ENCODE assay signal across 8 mouse cellular contexts in genomic region chr2:69205791-69206351, GRCm38 (mm10). TPM values are rescaled to one million over a fixed set of nuclear protein-coding genes. Genes with fewer than 3 reads are reported as not detected.
DNase-seq lines count a peak whose midpoint lies in the region; ATAC-seq and TF ChIP-seq lines count a peak whose summit lies in the region.

Gene Spc25 (minus strand): TSS chr2:69206194.

- H3K4me3 ChIP-seq in ES-Bruce4 (ENCODE audit: low read depth, low read length), result peak within 1 kb of the TSS; percentile 95
- peak within 1 kb of the TSS; percentile 86 for H3K4me3 ChIP-seq in forebrain, embryonic 13.5 days
- peak within 1 kb of the TSS; percentile 96 for H3K4me3 ChIP-seq in liver, postnatal 0 days (ENCODE audit: low read depth, low read length)
- H3K4me3 ChIP-seq in neural tube, embryonic 14.5 days (ENCODE audit: low read depth, low read length), result peak within 1 kb of the TSS; percentile 67

- no peak for TF ChIP-seq EP300 in ES-Bruce4 (IDR thresholded peaks at IDR 0.05; ENCODE audit: insufficient read depth, low read depth, low read length)
- TF ChIP-seq EP300 in liver, postnatal 0 days (IDR thresholded peaks at IDR 0.05; ENCODE audit: low read depth), result no peak

- no peaks in the 10 kb centered on the region for H3K9me3 ChIP-seq in ES-Bruce4 (replicated peaks; ENCODE audit: control insufficient read depth, insufficient read depth, low read length, poor library complexity, severe bottlenecking)
- H3K9me3 ChIP-seq in forebrain, embryonic 13.5 days (replicated peaks), result no peaks in the 10 kb centered on the region
- no peaks in the 10 kb centered on the region for H3K9me3 ChIP-seq in liver, postnatal 0 days (ENCODE audit: low read length)
- H3K9me3 ChIP-seq in neural tube, embryonic 14.5 days (ENCODE audit: control insufficient read depth, low read length), result no peaks in the 10 kb centered on the region

- peak; percentile 100 for ATAC-seq in cerebellum, adult (ENCODE audit: insufficient number of reproducible peaks, low FRiP score, low TSS enrichment)
- peak; percentile 100 for ATAC-seq in forebrain, embryonic 13.5 days
- peak; percentile 98 for ATAC-seq in liver, postnatal 0 days
- ATAC-seq in neural tube, embryonic 14.5 days (ENCODE audit: low read depth), result peak; percentile 100

- no peak within 1 kb of the TSS for H3K27ac ChIP-seq in ES-Bruce4 (ENCODE audit: insufficient read depth, low read length)
- peak within 1 kb of the TSS; percentile 66 for H3K27ac ChIP-seq in forebrain, embryonic 13.5 days
- peak within 1 kb of the TSS; percentile 89 for H3K27ac ChIP-seq in liver, postnatal 0 days (ENCODE audit: low read depth)
- H3K27ac ChIP-seq in neural tube, embryonic 14.5 days (ENCODE audit: low read depth, low read length), result no peak within 1 kb of the TSS

- H3K9ac ChIP-seq in ES-Bruce4 (ENCODE audit: low read depth, poor library complexity, severe bottlenecking), result peak within 1 kb of the TSS; percentile 89
- H3K9ac ChIP-seq in forebrain, embryonic 13.5 days, result peak within 1 kb of the TSS; percentile 81
- peak within 1 kb of the TSS; percentile 93 for H3K9ac ChIP-seq in liver, postnatal 0 days (replicated peaks)
- H3K9ac ChIP-seq in neural tube, embryonic 14.5 days (replicated peaks; ENCODE audit: low read depth, low read length), result peak within 1 kb of the TSS; percentile 50

- TF ChIP-seq POLR2A in ES-Bruce4 (IDR thresholded peaks at IDR 0.05; ENCODE audit: insufficient read depth, low read length), result peak; percentile 78

- H3K27me3 ChIP-seq in ES-Bruce4 (ENCODE audit: control insufficient read depth, insufficient read depth, low read length, poor library complexity, severe bottlenecking), result no peaks in the 10 kb centered on the region
- no peaks in the 10 kb centered on the region for H3K27me3 ChIP-seq in forebrain, embryonic 13.5 days
- H3K27me3 ChIP-seq in liver, postnatal 0 days (ENCODE audit: insufficient read depth, low read length), result no peaks in the 10 kb centered on the region
- H3K27me3 ChIP-seq in neural tube, embryonic 14.5 days (ENCODE audit: control insufficient read depth, insufficient read depth, low read length), result no peaks in the 10 kb centered on the region

- H3K4me2 ChIP-seq in forebrain, embryonic 13.5 days, result peak within 1 kb of the TSS; percentile 83
- H3K4me2 ChIP-seq in liver, postnatal 0 days (ENCODE audit: low read depth, low read length), result peak within 1 kb of the TSS; percentile 77
- peak within 1 kb of the TSS; percentile 91 for H3K4me2 ChIP-seq in neural tube, embryonic 14.5 days (ENCODE audit: low read depth, low read length)

- under 1% methylated on average over 46 of the region's 46 CpGs for WGBS in forebrain, embryonic 13.5 days
- 1% methylated on average over 46 of the region's 46 CpGs for WGBS in large intestine, adult 2 months
- WGBS in liver, postnatal 0 days (ENCODE audit: insufficient replicate concordance), result 1% methylated on average over 44 of the region's 46 CpGs
- under 1% methylated on average over 46 of the region's 46 CpGs for WGBS in neural tube, embryonic 14.5 days

- no peaks in the 10 kb centered on the region for H3K4me1 ChIP-seq in ES-Bruce4 (ENCODE audit: control insufficient read depth, insufficient read depth, low read length)
- H3K4me1 ChIP-seq in forebrain, embryonic 13.5 days, result peaks cover 17% of the 10 kb centered on the region
- peaks cover 9% of the 10 kb centered on the region for H3K4me1 ChIP-seq in liver, postnatal 0 days (ENCODE audit: insufficient read depth)
- H3K4me1 ChIP-seq in neural tube, embryonic 14.5 days (ENCODE audit: control insufficient read depth, insufficient read depth, low read length), result no peaks in the 10 kb centered on the region

- no peak for TF ChIP-seq CTCF in ES-Bruce4 (IDR thresholded peaks at IDR 0.05; ENCODE audit: low read depth, low read length)
- peak; percentile 41; the same call in 1 of the 2 replicates for TF ChIP-seq CTCF in liver, postnatal 0 days (IDR thresholded peaks at IDR 0.05; ENCODE audit: low read depth)

- peak; percentile 95 for DNase-seq in heart, postnatal 10 days
- peak; percentile 87 for DNase-seq in large intestine, adult 2 months (ENCODE audit: low read depth, low spot score)
- DNase-seq in liver, postnatal 0 days, result peak; percentile 92
- DNase-seq in testis, postnatal 10 days (ENCODE audit: low spot score), result peak; percentile 81

- intact Hi-C loops in heart, postnatal 10 days (cut with DNase I), result no loop called here

- H3K36me3 ChIP-seq in ES-Bruce4 (ENCODE audit: control insufficient read depth, insufficient read depth, low read length, poor library complexity, severe bottlenecking), result peaks cover 28% of the 10 kb centered on the region
- H3K36me3 ChIP-seq in forebrain, embryonic 13.5 days (ENCODE audit: poor library complexity, severe bottlenecking), result peaks cover 17% of the 10 kb centered on the region
- peaks cover 28% of the 10 kb centered on the region for H3K36me3 ChIP-seq in liver, postnatal 0 days (replicated peaks; ENCODE audit: insufficient read depth, low read length)
- H3K36me3 ChIP-seq in neural tube, embryonic 14.5 days (ENCODE audit: control insufficient read depth, insufficient read depth, low read length), result no peaks in the 10 kb centered on the region

RNA-seq across cellular contexts. Expression of gene Spc25, which starts in this region (rescaled TPM):
- polyA plus RNA-seq in ES-Bruce4 (2011; ENCODE audit: insufficient read depth, insufficient read length, low read depth, missing spikeins), result 113 and 125 TPM in 2 replicates
- 201 and 226 TPM in 2 replicates for polyA plus RNA-seq in forebrain, embryonic 13.5 days (2015; fragmentation: Nextera tagmentation; extraction: Ambion mirVana)
- 10 to 100 TPM; 11.4 to 12.3 TPM for total RNA-seq in heart, postnatal 10 days (2021)
- polyA plus RNA-seq in large intestine, adult 2 months (2012; rRNA removed), result 3.7 and 3.8 TPM in 2 replicates
- polyA plus RNA-seq in liver, postnatal 0 days (2015; fragmentation: Nextera tagmentation; extraction: Ambion mirVana), result 98.6 and 105 TPM in 2 replicates
- 15.4 and 19.9 TPM in 2 replicates for polyA plus RNA-seq in neural tube, embryonic 14.5 days (2014; fragmentation: Nextera tagmentation; extraction: Ambion mirVana)

Comparison
In these comparisons a context has a peak if more than half of its experiments do, and no peak if none do; other contexts are left out.
1. H3K27ac ChIP-seq: peak in forebrain, embryonic 13.5 days (single experiment) and liver, postnatal 0 days (single experiment); none in ES-Bruce4 (single experiment) and neural tube, embryonic 14.5 days (single experiment).
2. Peak in every context shown above with its lines, with median percentiles within 50 percentile points of each other: H3K4me3 ChIP-seq, H3K9ac ChIP-seq, ATAC-seq, H3K4me2 ChIP-seq and DNase-seq.